Mouse (Mus musculus) heart, adult 2 months (tissue): ENCODE data around the gene Ddx17.

Experiments used
- CTCF ChIP-seq: fragments of 200-600 bp; IDR thresholded peaks from 2 replicates; pipeline ENCODE4 v1.8.1; 2022; ENCODE audit warnings: antibody characterized with exemption, mild to moderate bottlenecking, moderate library complexity
- EP300 ChIP-seq: fragments of 200-500 bp; IDR thresholded peaks from 2 replicates; pipeline ENCODE4 v1.6.1; 2011; ENCODE audit warnings: low read depth, low read length, control low read depth; ENCODE audit not compliant: insufficient read depth

DNA sequence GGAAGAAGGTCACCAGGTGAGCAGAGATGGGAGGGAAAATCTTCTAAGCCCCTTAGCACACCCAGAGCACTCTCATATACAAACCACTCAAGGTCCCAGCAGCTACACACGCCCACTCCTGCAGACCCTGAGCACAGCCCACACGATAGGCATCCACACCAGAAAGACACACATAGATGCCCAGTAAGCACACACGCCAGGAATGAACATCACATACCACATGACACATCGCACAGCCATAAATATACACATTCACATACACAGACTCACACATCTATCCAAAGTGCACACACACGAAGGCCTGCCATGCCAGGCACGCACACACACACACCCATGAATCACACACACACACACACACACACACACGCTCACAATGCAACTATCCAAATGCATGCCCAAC lies 36.1 kb downstream of the Ddx17 start:
- TF ChIP-seq CTCF (no peak), EP300 (no peak)
